Mouse (Mus musculus): ENCODE results near the gene Zranb3.

The Zranb3 gene

GRCm38 (mm10) chr1:127945696-127946575, 156.9 kb downstream of the Zranb3 start:
- no peak for DNase-seq (ENCODE audit: low spot score in 2 of 2)

- no peak for DNase-seq (ENCODE audit: low spot score in 2 of 2)
Measured at GRCm38 (mm10) chr1:127943516-127943915, 159.3 kb downstream of the Zranb3 start.

DNA sequence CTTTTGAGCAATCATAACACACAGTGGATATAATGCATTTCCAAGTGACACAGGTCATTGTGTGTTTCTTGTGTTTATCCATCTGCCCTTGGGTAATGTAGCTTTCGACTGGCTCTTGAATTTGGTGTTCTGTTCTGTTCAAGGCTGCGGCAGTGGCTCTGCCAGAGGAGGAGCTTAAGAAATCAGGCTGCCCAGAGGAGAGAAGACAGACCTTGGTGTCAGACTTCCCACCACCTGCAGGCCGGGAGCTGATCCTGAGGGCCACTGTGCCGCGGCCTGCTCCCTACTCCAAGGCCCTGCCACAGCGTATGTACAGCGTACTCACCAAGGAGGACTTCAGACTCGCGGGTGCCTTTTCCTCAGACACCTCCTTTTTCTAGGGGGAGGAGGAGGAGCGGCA, 160.6 kb downstream of the Zranb3 start:
- DNase-seq (ENCODE audit: low spot score in 2 of 2) = no peak

GRCm38 (mm10) chr1:127937277-127937676, 165.6 kb downstream of the Zranb3 start:
- no peak for DNase-seq (ENCODE audit: low spot score in 2 of 2)

GRCm38 (mm10) chr1:127934322-127934721, 168.5 kb downstream of the Zranb3 start:
- no peak for DNase-seq (ENCODE audit: low spot score in 2 of 2)

DNA sequence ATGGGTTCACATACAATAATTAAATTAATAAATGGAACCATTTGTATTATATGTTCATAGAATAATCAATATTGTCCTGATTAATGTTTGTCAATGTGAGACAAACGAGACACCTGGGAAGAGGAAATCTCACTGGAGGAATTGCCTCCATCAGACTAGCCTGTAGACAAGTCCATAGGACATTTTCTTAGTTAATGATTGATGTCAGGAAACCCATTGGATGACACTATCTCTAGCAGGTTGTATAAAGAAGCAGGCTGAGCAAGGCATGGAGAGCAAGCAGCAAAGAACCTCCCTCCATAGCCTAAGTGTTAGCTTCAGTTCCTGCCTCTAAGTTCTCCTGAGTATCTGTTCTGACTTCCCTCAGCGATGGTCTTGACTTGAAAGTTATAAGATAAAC, 169.4 kb downstream of the Zranb3 start:
- DNase-seq (ENCODE audit: low spot score in 2 of 2) = no peak

GRCm38 (mm10) chr1:127915802-127916201, 187.0 kb downstream of the Zranb3 start:
- DNase-seq (ENCODE audit: low spot score in 2 of 2) = no peak

GRCm38 (mm10) chr1:127915316-127915715, 187.5 kb downstream of the Zranb3 start:
- no peak for DNase-seq (ENCODE audit: low spot score in 2 of 2)

DNA sequence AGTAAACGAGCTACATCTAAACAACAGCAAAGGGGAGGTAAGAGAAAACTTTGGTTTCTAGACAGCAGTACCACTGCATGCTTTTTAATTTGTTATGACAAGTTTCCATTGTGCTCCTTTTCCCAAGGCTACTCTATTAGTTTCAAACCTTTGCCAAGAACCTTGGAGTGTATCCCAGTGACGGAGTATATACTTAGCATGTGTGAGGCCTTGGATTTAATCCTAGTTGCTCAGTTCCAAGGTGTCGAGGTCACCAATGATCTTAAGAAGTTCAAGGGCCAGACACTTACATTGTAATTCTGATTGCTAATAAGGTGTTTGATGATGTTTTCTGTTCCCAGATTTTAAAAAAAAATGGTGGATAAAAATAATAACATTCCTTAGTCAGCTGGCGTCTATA, 189.7 kb downstream of the Zranb3 start:
- no peak for DNase-seq (ENCODE audit: low spot score in 2 of 2)

GRCm38 (mm10) chr1:127904774-127905385, 198.0 kb downstream of the Zranb3 start:
- DNase-seq (ENCODE audit: low spot score in 2 of 2) = no peak
